Mouse (Mus musculus) kidney, postnatal 14 days (tissue): ENCODE data around the gene Zscan5b.
"Not testable (repeated sequence)": the region's sequence is repeated elsewhere in the genome, so short reads cannot be mapped to it uniquely, and the experiment has no call there.

ENCODE experiments used
- DNase-seq: peaks from one replicate; pipeline ENCODE4 v3.0.0; 2022; ENCODE audit warnings: mixed read lengths

Zscan5b gene

GRCm38 (mm10) chr7:6221978-6222377 lies at the start of gene Zscan5b:
TSS of gene Zscan5b (plus strand) at chr7:6222278.
- no peak for DNase-seq

DNA sequence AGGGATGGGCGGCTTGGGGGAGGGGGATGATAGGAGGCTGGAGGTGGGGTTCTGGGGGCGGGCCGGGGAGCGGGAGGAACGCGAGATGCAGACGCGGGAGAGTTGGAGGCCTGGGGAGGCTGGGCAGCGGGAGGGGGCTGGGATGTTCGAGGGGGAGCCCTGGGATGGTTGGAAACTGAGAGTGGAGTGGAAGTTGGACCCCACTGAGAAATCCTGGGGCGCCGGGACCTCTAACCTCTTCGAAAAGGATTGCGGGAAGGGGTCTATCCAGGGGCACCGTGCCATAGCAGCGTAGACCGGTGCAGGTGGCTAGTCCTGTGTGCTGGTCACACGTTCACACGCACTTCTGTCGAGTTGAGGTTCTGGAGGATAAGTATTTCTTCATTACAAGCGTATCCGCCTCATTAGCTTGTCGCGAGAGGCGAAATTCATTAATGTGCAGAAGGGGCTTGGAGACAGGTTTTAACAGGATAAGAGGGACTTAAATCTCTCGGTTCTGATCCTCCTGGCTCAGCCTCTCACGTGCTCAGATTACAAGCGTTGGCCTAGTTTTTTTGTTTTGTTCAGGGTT lies 49.3 kb upstream of the Zscan5b start:
- no peak for DNase-seq

- no peak for DNase-seq
These were observed 48.2 kb upstream of the Zscan5b start for GRCm38 (mm10) chr7:6173872-6174271.

GRCm38 (mm10) chr7:6174365-6174987 lies 47.6 kb upstream of the Zscan5b start:
- not testable (repeated sequence) for DNase-seq

- DNase-seq: no peak
These were observed 43.1 kb upstream of the Zscan5b start for GRCm38 (mm10) chr7:6179013-6179412.

DNA sequence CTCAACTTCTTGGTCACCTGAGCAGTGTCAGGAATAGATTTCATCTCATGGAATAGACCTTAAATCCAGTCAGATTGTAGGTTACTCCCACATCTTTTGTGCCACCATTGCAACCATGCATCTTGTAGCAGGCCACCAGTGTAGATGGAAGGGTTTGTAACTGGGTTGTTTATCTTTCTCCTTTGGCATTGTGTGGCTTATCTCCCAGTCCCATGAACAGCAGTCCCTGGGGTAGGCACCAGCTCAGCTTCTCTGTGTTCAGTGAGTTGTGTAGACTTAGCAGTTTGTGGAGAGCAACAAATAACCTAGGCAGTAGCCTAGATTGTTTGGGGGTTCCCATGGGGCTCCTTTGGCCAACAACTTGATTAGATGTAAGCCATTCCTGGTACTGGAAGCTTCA lies 39.2 kb upstream of the Zscan5b start:
- DNase-seq: no peak

DNA sequence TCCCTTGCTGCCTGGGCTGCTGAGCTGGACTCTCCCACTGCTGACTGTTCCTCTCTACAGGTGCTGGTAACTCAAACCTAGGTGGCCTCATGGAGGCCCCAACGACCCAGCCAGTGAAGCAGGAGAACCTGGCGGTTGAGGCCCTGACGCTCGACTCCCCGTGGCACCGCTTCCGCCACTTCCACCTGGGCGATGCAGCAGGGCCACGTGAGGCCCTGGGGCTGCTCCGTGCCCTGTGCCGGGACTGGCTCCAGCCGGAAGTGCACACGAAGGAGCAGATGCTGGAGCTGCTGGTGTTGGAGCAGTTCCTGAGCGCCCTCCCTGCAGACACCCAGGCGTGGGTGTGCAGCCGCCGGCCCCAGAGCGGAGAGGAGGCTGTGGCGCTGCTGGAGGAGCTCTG lies 38.3 kb upstream of the Zscan5b start:
- DNase-seq: peak; percentile 30

DNA sequence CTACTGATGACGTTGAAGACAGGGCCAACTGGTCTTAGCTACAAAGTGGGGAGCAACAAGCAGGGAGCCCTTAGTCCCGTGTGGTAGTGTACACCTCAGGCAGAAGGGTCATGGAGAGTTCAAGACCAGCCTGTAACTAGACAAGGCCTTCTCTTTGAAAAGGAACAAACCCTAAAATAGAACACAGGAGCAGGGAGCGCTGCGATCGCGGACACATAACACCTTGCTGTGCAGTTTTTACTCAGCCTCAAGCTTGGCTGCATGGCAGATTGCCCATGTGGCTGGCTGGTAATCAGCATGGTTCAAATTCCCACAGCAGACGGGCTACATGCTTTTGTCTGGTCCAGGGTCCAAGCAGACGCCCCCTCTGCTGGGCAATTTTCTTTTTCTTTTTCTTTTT lies 37.6 kb upstream of the Zscan5b start:
- DNase-seq: peak; percentile 69

DNA sequence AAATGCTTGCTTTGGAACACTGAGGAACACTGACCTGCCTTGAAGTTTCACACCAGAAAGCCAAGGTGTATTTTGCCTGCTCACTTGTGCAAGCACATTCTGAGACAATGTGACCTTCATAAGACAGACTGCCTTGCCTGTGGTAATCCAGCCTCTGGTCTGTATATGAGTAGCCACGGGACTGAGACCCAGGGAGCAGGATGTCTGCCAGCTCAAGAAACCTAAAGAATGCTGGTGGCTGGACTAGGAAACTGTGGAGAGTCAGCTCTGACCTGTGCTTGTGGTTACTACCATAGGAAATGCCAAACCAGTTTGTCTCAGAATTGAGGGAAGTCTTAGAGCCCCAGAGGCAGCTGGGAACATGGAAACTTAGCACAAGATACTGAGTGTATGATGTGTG lies 36.7 kb upstream of the Zscan5b start:
- DNase-seq: no peak

DNA sequence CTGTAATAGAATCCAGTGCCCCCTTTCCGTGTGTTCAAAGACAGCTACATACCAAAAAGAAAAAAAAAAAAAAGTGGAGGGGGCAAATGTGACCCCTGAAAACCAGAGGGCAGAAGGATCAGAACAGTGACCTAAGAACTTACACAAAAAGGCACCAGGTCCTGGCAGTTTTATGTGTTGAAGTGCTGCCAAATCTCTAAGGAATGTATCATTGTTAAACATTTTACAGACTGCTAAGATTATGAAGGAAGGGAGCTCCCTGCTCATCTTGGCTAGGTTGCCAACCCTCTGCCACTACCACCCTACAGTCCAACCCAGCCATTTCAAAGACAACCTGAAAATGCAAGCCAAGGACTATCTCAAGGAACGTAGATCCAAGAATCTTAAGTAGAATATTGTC lies 35.9 kb upstream of the Zscan5b start:
- DNase-seq: no peak

GRCm38 (mm10) chr7:6186756-6187155 lies 35.3 kb upstream of the Zscan5b start:
- DNase-seq: peak; percentile 26

- no peak for DNase-seq
These were observed 32.5 kb upstream of the Zscan5b start for GRCm38 (mm10) chr7:6189542-6189941.

DNA sequence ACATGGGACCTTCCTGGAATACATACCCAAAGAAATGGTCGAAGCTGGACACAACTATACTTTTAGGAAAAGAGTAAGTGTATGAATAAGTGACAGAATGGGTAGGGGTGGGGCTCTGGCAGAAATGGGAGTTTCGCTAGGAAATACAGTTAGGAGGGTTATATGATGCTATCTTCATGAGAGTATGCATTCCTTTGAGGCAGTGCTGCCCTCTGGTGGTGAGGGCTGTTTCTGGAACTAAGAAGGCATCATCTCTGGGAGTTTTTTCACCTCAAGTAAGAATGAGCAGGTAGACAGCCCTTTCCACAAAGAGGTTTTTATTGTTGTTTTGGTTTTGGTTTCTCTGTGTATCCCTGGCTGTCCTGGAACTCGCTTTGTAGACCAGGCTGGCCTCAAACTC lies 30.7 kb upstream of the Zscan5b start:
- DNase-seq: peak; percentile 83

DNA sequence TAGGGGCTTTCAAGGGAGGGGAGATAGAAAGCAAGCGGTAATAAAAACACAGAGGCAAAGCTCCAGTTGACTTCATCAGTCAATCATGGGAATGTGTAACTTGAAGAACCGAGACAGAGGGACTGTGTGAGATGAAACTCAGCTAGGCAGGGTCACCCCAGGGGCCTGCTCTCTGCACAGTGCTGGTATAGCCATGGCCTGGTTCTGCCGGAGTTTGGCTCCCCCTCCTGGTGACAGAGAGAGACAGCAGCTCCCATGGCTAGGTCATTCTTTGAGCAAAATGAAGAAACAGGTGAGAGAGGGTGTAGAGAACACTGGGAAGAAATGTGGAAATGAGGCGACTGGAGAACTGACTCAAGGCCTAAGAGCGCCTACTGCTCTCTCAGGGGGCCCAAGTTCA lies 27.9 kb upstream of the Zscan5b start:
- peak; percentile 64 for DNase-seq

DNA sequence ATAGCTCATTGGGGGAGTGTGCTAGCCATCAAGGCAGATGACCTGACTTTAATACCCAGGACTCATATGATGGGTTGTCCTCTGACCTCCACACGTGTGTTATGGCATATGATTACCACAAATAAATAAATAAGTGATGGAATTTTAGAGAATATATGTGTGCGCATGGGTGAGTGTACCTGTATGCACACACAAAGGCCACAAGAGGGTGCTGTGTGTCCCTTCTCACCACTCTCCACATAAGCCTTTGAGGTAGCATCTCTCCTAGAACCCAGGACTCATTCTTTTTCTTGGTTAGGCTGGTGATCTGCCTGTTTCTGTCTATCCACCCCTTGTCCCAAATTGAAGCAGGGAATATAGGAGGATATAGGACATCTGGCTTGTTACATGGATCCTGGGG lies 26.3 kb upstream of the Zscan5b start:
- DNase-seq: no peak

DNA sequence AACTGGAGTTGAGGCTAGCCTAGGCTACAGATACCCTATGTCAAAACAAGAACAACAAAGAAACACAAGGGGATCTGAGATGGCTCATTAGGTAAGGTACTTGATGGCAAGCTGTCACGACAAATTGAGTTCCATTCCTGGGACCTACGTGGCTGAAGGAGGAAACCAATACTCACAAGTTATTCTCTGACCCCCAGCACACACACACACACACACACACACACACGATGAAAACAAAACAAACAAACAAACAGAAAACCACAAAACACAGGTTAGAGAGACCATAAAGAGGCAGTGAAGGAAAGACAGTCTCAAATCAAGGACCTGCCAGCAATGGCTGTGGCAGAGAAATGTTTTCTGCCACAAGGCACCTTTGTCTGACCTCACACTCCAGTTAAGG lies 25.3 kb upstream of the Zscan5b start, which contains the start of gene Galp:
Gene Galp, plus strand, starts transcription at position 301 of the 400 bp plus-strand sequence.
- DNase-seq: no peak

DNA sequence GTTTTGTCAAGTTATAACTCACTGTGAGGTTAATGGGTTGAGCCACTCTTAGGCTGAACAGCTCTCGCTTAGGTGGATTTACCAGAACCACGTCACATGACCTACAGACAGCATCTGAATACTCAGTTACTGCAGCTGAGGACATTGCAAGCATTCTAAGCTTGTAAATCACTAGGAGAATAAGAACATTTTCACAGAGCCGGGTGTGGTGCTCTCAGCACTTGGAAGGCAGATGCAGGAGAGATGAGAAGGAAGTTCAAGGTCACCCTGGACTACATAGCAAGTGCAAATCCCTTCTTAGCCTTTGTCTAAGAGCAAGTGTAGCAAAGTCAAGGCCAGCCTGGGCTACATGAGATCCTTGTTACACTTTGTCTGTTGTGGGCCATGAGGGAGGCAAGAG lies 17.9 kb upstream of the Zscan5b start:
- DNase-seq: no peak

DNA sequence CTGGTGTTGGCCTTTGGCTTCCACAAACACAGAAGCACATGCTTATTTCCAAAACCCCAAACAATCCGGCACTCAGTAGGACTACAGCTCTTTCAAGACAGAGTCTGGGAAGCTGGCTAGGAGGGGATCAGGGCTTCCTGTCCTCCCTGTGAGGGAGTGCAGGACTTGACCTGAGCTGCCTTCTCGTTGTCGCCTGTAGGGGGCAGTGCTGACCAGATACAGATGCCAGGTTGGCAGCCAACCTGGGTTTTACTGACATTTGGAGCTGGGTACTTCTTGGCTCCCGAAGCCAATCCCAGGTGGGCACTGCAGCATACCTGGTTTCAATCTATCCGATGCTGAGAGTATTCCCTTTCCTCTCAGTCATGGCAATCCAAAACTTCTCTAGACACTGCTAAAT lies 8.9 kb upstream of the Zscan5b start:
- DNase-seq: peak; percentile 16

DNA sequence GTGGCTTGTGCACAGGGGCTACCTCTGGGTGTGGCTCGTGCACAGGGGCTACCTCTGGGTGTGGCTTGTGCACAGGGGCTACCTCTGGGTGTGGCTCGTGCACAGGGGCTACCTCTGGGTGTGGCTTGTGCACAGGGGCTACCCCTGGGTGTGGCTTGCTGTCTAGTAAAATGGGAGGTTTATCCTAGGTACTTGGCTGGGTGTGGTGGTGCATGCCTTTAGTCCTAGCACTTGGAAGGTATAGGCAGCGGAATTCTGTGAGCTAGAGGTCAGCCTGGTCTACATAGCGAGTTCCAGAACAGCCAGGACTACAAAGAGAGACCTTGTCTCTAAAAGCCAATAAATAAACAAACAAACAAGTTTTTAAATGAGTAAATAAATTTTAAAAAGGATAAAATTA lies 7.4 kb upstream of the Zscan5b start:
- not testable (repeated sequence) for DNase-seq

DNA sequence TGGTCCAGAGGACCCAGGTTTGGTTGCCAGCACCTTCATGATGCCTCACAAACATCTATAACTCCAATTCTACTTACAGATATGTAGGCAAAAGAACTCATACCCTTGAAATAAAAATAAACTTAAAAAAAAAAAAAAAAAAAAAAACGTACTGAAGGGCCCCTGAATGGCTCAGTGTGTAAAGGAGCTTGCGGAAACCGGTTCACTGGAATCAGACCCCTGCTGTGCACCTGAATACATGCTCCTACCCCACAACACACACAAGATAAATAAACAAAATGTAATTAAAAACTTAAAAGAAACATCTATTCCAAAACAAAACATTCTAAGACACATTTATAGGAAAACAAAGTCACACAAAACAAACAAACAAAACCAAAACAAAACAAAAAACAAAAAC lies 1.9 kb upstream of the Zscan5b start:
- DNase-seq: no peak

- DNase-seq: peak; percentile 12
These were observed 6.4 kb downstream of the Zscan5b start for GRCm38 (mm10) chr7:6228491-6228890.

DNA sequence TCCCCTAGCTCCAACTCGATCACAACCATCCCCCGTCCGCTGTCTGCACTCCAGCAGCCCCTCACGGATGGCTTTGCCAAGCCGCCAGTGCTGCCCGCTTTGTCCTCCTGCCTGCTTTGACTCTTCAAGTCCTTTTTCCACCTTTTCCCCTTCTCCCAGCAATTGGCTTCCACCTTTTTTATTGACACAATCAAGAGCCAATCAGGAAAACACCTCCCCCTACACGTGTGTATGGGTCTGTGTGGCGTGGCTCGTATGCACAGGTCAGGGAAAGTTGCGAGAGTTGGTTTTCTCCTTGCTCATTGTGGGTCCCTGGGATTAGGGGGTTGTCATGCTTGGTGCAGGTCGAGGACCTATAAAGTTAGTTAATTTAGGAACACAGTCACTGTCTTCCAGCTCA lies 17.7 kb downstream of the Zscan5b start:
- DNase-seq: no peak

DNA sequence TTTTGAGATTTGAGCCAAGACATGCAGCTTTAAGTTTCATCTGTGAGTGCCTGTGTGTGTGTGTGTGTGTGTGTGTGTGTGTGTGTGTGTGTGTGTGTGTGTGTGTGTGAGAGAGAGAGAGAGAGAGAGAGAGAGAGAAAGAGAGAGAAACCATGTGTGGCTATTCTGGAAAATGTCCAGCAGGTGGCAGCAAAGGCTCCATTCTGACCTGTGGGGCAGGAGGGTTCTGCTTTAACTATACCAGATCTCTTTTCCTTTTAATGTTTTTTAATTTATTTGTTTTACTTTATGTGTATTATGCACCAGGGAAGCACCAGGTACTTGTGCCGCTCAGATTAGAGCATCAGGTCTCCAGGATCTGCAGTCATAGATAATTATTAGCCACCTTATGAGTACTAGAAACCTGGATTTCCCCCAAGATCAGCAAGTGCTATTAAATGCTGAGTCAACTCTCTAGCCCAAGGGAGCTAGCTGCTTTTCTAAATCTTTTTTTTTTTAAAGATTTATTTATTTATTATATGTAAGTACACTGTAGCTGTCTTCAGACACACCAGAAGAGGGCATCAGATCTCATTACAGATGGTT lies 18.9 kb downstream of the Zscan5b start:
- peak; percentile 43 for DNase-seq
